Mouse (Mus musculus) liver, postnatal 0 days (tissue): ENCODE results near the gene Fshr.

ENCODE experiments used
- CTCF ChIP-seq: sonication (generic); IDR thresholded peaks from 2 replicates; pipeline ENCODE4 v1.5.1; 2016; ENCODE audit warnings: antibody characterized with exemption, low read depth
- EP300 ChIP-seq: IDR thresholded peaks from 2 replicates; pipeline ENCODE4 v1.6.1; 2016; ENCODE audit warnings: antibody characterized with exemption, low read depth, mild to moderate bottlenecking

- no peak for TF ChIP-seq CTCF
- TF ChIP-seq EP300: no peak
These were observed 120.8 kb downstream of the Fshr start for GRCm38 (mm10) chr17:89079706-89080105.
